Mouse (Mus musculus) C2C12 (cell line): ENCODE results near the gene Elp5. TPM values are rescaled to one million over a fixed set of nuclear protein-coding genes. Genes with fewer than 3 reads are reported as not detected.

Source experiments
- H3K27me3 ChIP-seq: one replicate; pipeline ENCODE4 v1.6.1; 2011; ENCODE audit not compliant: control insufficient read depth, insufficient read depth, insufficient read length
- H3K36me3 ChIP-seq: one replicate; pipeline ENCODE4 v1.6.1; 2011; ENCODE audit not compliant: control insufficient read depth, insufficient read depth
- H3K4me3 ChIP-seq: one replicate; pipeline ENCODE4 v1.5.1; 2011; ENCODE audit warnings: mild to moderate bottlenecking, control low read depth; ENCODE audit not compliant: poor library complexity, insufficient read depth, severe bottlenecking
- H3K79me2 ChIP-seq: one replicate; pipeline ENCODE4 v1.6.1; 2011; ENCODE audit not compliant: control insufficient read depth, insufficient read depth
- H3K79me3 ChIP-seq: one replicate; pipeline ENCODE4 v1.6.1; 2011; ENCODE audit warnings: low read depth, control low read depth
- H3ac ChIP-seq: one replicate; pipeline ENCODE3; 2011; ENCODE audit warnings: low read depth; ENCODE audit not compliant: control insufficient read depth, insufficient read length
- CEBPB ChIP-seq: IDR thresholded peaks from one replicate; pipeline ENCODE4 v1.6.1; 2011; ENCODE audit warnings: low read depth, mild to moderate bottlenecking, control low read depth, moderate library complexity
- CTCF ChIP-seq: IDR thresholded peaks from one replicate; pipeline ENCODE4 v1.5.1; 2011; ENCODE audit not compliant: control insufficient read depth, insufficient read depth, insufficient read length
- FOSL1 ChIP-seq: IDR thresholded peaks from one replicate; pipeline ENCODE4 v1.8.0; 2011; ENCODE audit warnings: mild to moderate bottlenecking, low read length; ENCODE audit not compliant: poor library complexity, insufficient read depth, severe bottlenecking
- MAX ChIP-seq: IDR thresholded peaks from one replicate; pipeline ENCODE4 v1.6.1; 2011; ENCODE audit warnings: mild to moderate bottlenecking, control low read depth
- MYOD1 ChIP-seq: IDR thresholded peaks from one replicate; pipeline ENCODE4 v1.6.1; 2011; ENCODE audit warnings: low read depth; ENCODE audit not compliant: control insufficient read depth, insufficient read length
- MYOG ChIP-seq: IDR thresholded peaks from one replicate; pipeline ENCODE4 v1.6.1; 2011; ENCODE audit not compliant: control insufficient read depth, insufficient read length; ENCODE audit errors: extremely low read depth
- USF1 ChIP-seq: IDR thresholded peaks from one replicate; pipeline ENCODE4 v1.6.1; 2011; ENCODE audit warnings: low read depth, mild to moderate bottlenecking, control low read depth, moderate library complexity
- polyA plus RNA-seq: library from polyadenylated mRNA; unstranded; fragments of >200 nt; fragmentation: generic; extraction: Trizol; gene quantifications from one replicate; pipeline ENCODE4 v1.2.1, GENCODE M21; 2012; ENCODE audit warnings: missing spikeins

Gene Elp5
- polyA plus RNA-seq, 1 experiment = 111 TPM

GRCm38 (mm10) chr11:69966006-69966859, 16.1 kb downstream of the Elp5 start:
- Histone ChIP-seq H3ac (no peak overlapping the region), H3K27me3 (peaks cover 27% of the 10 kb centered on the region), H3K79me3 (no peaks in the 10 kb centered on the region), H3K4me3 (no peak overlapping the region), H3K79me2 (no peaks in the 10 kb centered on the region), H3K36me3 (peaks cover 27% of the 10 kb centered on the region)
- TF ChIP-seq FOSL1 = no peak
- TF ChIP-seq MYOG = no peak
- TF ChIP-seq CEBPB = no peak
- TF ChIP-seq USF1 = no peak
- no peak for TF ChIP-seq CTCF
- TF ChIP-seq MYOD1 = no peak
- no peak for TF ChIP-seq MAX

DNA sequence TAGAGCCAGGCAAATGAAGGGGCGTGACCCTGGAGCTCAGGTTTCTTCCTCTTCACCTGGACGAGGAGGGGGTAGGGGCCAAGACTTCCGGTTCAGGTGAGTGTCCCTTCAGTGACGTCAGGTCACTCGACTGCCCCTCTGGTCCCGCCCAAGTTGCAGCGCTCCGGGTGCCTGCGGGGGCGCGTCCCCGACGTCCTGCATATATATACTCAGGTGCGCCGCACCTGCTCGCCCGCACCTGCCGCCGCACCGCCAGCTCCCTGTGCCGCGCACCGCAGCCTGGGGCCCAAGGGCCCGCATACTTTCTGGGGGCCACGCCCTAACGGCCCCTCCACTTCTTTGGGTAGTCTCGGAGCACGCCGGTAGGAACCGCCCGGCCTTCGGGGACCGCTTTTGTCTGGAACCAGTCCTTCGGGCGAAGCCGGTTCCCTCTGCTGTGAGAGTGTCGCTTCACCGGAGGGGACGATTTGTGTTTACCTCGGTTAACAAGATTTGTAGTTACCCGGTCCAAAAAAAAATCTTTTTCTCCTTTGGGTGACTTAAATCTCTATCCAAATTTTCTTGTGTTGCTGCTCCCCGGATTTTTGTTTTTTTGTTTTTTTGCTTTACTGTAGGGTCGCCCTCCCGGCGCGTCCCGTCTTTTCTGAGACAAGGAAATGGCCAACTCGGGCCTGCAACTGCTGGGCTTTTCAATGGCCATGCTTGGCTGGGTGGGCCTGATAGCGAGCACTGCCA, 16.9 kb downstream of the Elp5 start:
- Histone ChIP-seq H3K79me2 (no peaks in the 10 kb centered on the region), H3ac (no peak overlapping the region), H3K4me3 (no peak overlapping the region), H3K79me3 (no peaks in the 10 kb centered on the region), H3K27me3 (peaks cover 27% of the 10 kb centered on the region), H3K36me3 (peaks cover 27% of the 10 kb centered on the region)
- TF ChIP-seq USF1 (no peak), MYOG (no peak), CEBPB (no peak), MAX (no peak), MYOD1 (no peak), FOSL1 (no peak), CTCF (no peak)

DNA sequence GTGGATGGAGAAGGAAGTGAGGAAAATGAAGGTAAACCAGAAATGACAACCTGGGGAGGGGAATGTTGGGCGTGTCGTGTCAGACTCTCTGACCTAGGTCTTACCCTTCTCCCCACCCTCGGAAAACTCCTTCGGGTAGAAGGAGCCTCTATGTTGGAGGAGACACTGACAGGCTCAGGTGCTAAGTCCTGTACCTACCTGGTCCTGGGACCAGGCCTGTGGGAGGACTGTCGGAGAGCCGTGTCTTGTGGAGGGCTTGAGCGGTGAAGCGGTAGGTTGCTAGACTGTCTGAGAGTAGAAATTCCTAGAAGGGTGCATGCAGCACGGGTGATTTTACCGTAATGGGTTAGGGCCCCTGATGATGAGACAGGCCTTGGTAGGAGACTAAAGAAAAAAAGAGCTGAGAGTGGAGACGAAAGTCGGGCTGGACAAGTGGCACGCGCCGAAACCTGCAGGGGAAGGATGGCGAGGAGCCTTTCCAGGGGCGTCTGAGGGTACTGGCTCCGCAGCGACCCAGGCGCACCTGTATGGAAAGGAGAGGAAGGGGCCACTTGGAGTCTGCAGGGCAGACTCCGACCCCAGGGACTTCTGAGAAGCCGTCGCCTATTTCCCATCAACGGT, 17.6 kb downstream of the Elp5 start, which contains the start of gene Cldn7:
Gene Cldn7 (plus strand): TSS at position 130 of the 621 bp plus-strand sequence.
- H3K79me3 ChIP-seq = no peaks in the 10 kb centered on the region
- no peaks in the 10 kb centered on the region for H3K79me2 ChIP-seq
- peaks cover 27% of the 10 kb centered on the region for H3K27me3 ChIP-seq
- H3K4me3 ChIP-seq = no peak within 1 kb of the TSS
- peaks cover 20% of the 10 kb centered on the region for H3K36me3 ChIP-seq
- no peak for TF ChIP-seq MAX
- TF ChIP-seq USF1 = no peak
- TF ChIP-seq CEBPB = no peak
- TF ChIP-seq CTCF = no peak
- no peak for TF ChIP-seq MYOG
- no peak for TF ChIP-seq MYOD1
- no peak for TF ChIP-seq FOSL1
- H3ac ChIP-seq = no peak within 1 kb of the TSS

DNA sequence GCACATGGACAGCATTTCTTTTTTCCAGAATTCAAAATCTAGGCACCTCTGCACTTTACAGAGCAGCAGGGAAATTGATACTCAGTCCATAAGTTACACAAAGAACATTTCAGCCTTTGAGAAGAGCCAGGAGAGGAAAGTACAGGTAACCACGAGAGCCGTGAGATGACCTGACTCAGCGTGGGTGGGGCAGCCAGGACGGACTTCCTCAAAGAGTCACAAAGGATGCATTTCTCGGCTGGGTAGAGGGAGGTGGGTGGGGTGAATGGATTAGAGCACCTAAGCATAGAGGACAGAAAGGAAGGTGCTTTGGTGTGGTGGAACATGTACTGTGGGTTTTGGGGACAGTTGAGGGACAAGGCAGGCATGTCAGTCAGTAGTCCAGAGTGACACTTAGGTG, 20.5 kb downstream of the Elp5 start:
- Histone ChIP-seq H3K79me2 (no peaks in the 10 kb centered on the region), H3ac (no peak overlapping the region), H3K36me3 (no peaks in the 10 kb centered on the region), H3K79me3 (no peaks in the 10 kb centered on the region), H3K4me3 (no peak overlapping the region), H3K27me3 (peaks cover 27% of the 10 kb centered on the region)
- TF ChIP-seq CEBPB (no peak), MAX (no peak), FOSL1 (no peak), CTCF (no peak), MYOG (no peak), USF1 (no peak), MYOD1 (no peak)

DNA sequence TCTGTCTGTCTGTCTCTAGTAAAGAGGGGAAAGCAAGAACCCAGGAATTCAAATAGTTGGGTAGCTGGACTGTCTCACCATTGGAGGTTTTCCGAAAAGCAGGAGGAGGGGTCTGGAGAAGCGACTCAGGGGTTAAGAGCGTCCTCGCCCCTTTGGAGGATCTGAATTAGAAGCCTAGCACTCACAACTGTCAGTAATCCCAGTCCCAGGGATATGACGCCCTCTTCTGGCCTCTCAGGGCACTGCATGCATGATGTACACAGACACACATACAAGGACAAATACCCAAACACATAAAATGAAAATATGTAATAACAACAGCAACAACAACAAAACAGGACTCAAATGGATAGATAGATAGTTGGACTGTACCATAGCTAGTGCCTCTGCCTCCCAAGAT, 21.7 kb downstream of the Elp5 start:
- Histone ChIP-seq H3K4me3 (no peak overlapping the region), H3K79me2 (no peaks in the 10 kb centered on the region), H3K36me3 (no peaks in the 10 kb centered on the region), H3K79me3 (no peaks in the 10 kb centered on the region), H3K27me3 (peaks cover 20% of the 10 kb centered on the region), H3ac (no peak overlapping the region)
- TF ChIP-seq FOSL1 = no peak
- peak; percentile 2 for TF ChIP-seq CTCF
- TF ChIP-seq MYOG = no peak
